Mouse (Mus musculus) embryo, embryonic 10.5 days (tissue): Measurements from ENCODE around the gene 4933427D14Rik.

Experiments
- DNase-seq: peaks from one replicate; pipeline ENCODE4 v3.0.0-alpha.2; 2015; ENCODE audit warnings: low spot score

4933427D14Rik gene

DNA sequence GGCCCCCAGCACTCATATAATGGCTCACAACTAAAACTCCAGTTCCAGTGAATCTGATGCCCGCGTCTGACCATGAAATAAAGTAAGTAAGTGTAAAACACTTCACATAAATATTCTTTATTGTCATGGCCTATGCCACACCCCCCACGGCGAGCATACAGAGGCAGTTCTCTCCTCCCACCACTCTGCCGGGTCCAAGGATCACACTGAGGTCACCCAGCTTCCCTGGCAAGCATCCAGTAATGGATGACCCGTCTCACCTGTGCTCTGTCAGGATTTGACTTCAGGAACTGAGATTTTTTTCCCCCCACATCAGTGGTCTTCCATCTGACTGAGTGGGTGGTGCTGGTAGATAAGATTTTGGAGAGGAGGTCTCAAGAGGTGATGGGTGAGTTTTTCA lies 67.1 kb downstream of the 4933427D14Rik start:
- DNase-seq: no peak

GRCm38 (mm10) chr11:72136231-72136982 lies 70.9 kb downstream of the 4933427D14Rik start:
- DNase-seq: peak; percentile 31

DNA sequence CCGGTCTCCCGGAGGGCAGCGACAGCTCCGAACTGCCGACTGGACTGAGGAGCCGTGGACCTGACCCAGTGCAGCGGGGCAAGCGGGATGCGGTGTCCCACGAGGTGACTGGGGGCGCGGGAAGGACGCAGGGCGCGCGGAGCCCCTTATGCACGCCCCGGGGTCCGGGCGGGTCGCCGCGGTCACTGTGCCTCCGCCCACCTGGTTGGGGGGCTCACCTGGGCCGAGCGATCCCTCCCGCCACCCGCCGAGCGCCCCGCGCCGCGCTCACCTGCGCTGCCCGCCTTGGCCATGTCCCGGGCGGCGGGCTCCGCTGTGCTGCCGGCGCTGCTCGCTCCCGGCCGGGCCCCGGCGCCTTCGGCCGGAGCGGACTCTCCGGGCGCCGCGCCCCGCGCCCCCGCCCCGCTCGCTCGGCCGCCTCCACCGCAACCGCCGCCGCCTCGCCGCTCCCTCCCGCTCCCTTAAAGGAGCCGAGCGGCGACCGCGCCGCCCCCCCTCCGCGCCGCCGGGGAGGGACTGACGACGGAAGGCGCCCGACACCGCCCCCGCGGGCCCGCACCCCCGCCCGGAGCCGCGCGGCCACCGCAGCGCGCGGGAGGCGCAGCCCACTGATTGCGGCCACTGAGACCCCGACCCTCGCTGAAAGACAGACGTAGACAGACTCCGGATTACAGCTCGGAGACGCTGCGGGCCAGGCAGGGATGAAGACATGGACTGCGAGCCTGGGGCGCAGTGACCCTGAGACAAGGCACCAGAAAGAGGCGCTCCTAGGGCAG lies 71.7 kb downstream of the 4933427D14Rik start, which contains the start of gene Pitpnm3:
Pitpnm3 (minus strand) TSS at position 396 of the 776 bp plus-strand sequence.
- peak; percentile 40 for DNase-seq

DNA sequence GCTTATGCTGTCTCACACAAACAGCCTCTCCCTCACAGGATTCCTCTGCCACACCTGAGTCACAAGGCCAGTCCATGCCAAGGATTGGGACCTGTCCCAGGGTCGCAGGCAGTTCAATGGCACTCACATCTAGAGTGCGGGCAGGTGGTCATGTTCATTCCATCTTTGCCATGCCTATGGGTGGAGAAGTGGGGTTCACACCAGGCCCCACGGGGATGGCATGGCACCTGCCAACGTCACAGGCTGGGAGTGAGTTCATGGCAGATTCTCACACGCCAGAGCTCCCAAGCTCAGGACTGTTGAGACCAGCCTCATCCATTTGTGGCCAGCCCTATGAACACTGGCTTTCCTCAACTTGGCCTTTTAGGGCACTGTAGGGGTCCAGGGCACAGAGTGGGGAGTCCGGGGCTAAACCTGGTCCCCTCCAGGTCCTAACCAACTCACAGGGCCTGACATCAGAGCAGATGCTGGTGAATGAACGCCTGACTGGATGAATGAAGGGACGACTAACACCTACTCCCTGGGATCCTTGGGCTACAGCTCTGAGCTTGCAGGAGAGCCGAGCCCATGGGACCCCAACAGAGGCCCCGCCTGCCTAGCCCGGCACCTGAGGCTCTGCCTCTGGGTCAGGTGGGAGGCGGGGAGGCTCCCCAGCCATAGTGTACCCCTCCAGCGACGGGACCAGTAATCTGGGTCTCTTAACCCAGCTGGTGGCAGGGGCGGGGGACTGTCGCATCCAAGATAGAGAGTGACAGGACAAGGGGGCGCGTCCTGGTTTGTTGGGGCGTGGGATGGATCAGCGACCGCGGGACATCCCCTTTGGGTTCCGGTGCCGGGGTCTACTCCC lies 72.5 kb downstream of the 4933427D14Rik start:
- DNase-seq: no peak

DNA sequence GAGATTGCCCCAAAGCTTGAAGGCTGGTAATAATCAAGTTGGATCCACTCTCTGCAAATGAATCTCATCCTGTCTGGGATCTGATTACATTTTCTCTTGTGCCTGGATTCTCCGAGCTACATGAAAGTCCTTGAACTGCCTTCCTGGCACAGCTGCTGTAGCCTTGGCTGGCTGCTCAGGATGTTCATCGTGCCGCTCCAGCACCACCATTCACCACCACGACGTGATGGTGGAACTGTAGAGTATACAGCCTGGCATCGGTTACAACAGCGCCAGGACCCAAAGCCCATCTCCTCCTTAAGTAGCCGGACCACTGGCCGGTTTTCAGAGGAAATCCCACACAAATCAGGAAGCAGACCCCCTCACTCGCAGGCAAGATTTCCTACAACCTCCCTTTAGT lies 74.2 kb downstream of the 4933427D14Rik start:
- no peak for DNase-seq

GRCm38 (mm10) chr11:72132266-72132665 lies 75.0 kb downstream of the 4933427D14Rik start:
- no peak for DNase-seq

DNA sequence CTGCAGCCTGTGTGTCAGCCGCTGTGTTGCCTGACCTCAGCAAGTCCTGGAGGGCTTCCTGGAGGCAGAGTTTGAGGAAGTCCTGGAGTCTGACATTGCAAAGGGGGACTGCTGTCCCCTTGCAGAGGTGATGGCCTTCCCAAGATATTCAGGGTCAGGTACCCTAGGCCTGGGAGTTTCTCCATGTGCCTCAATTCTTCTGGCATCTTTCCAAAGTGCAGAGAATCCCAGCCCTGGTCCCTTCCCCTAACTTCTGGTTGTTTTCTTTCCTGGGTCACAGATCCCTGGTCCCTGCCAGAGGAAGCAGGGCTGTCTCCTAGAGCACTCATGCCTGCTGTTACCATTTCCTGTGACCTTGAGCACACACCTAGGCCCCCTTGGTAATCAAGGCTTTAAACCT lies 75.6 kb downstream of the 4933427D14Rik start:
- no peak for DNase-seq

- no peak for DNase-seq
Observed at GRCm38 (mm10) chr11:72130905-72131304, 76.4 kb downstream of the 4933427D14Rik start.

- DNase-seq: no peak
Observed at GRCm38 (mm10) chr11:72130472-72130871, 76.8 kb downstream of the 4933427D14Rik start.

DNA sequence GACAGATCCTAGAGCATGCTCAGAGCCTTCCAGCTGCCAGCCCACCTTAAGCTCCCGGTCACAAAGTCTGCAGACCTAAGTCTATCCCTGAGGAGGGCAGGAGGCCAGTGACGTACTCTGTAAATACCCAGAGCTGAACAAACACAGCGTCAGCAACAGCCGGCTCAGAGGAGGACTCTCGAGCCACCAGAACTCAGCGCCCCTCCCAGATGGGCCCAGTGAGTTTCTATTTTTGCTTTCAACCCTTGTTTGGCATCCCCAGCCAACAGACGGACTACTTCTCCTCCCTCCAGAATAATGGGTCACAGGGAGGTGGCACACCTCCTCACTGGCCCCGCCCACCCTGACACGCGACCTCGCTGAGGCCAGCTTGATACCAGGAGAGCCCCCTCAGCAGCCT lies 77.2 kb downstream of the 4933427D14Rik start:
- DNase-seq: no peak

- no peak for DNase-seq
Observed at GRCm38 (mm10) chr11:72129032-72129894, 78.0 kb downstream of the 4933427D14Rik start.

GRCm38 (mm10) chr11:72127450-72128189 lies 79.6 kb downstream of the 4933427D14Rik start:
- DNase-seq: no peak

DNA sequence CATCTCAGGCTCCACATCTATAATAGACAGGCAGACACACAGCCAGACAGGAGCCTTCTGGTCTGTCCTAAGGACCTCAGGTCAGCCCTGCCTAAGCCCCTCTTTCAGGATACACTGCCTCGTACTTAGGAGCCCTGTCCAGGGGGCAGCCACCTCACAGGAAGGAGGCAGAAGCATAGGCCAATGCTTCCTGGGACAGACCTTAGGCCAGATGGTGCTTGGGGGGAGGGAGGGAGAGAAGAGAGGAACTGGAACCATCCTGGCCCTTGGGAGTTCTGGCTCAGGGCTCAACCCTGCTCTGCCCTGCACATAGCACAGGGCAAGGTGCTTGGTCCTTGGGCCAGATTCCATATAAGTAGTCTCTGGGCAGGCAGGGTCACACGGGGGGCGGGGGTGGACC lies 81.5 kb downstream of the 4933427D14Rik start:
- DNase-seq: no peak

- no peak for DNase-seq
Observed at GRCm38 (mm10) chr11:72123531-72123930, 83.7 kb downstream of the 4933427D14Rik start.

DNA sequence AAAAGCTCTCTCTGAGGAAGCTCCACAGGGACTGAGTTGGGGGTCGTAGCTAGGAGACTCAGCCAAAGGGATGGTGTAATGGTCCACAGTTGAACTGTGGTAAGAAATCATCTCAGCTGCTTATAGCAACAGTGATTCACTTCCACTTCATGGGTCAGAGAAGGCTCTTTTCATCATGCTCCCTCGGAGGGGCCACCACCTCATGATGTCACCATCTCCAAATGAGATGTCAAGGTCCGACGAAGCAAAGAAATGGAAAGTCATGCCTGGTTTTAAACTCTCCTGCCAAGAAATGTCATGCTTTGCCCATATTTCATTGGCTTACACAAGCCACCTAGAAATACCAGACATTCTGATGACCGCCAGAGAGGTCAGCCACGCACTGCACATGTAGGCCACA lies 86.9 kb downstream of the 4933427D14Rik start:
- no peak for DNase-seq

GRCm38 (mm10) chr11:72118630-72119029 lies 88.6 kb downstream of the 4933427D14Rik start:
- no peak for DNase-seq

DNA sequence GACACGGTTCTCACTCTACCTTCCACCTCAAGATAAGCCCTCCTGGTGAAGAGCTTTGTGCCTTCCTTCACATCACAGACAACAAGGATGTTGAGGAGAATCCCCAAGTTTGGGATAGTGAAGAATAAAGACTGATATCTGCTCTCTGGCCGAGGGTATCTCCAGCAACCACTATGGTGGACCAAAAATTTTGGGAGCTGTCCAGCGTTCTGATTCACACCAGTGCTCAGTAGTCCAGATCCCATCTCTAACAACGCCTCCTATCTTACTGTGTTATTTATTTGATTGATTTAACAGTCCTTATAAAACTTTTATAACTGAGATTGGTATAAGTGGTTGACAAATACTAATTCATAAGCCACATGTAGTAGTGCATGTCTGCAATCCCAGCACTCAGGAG lies 94.0 kb downstream of the 4933427D14Rik start:
- DNase-seq: peak; percentile 36

DNA sequence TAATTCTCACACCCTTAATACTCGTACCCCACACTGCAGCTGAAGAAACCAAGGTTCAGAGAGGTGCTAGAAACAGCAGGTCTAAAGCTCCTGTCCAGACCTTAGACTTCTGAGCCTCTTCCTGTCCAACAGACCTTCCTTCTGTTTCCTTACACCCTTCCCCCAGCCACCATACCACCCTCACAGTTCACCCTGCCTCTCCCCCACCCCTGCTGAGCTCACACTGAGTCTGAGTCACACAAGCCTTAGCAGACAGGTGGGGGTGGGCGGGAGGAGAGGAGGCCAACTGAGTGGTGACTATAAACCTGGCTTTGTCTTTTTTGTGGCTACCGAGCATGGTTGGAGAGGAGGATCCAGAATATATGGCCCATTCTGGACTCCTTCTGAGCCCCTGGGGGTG lies 96.5 kb downstream of the 4933427D14Rik start:
- DNase-seq: no peak

DNA sequence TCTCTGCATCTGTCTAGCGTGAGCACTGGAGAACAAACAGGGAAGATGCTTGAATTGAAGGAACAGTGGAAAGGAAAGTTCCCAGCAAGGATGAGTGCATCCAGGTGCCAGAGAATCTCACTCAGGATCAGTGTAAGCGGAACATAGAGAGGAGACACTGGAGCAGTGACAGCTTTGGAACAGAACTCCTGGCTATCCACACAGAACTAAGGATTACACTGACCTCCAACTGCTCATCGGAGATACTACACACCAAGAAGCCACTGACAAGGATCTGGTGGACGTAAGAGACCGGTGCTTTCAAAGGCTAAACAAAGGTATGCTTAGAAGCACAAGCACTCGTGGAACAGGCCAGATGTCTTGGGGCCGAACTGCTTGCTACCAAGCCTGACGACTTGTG lies 103.0 kb downstream of the 4933427D14Rik start:
- DNase-seq: no peak
